Mouse (Mus musculus) embryonic fibroblast, embryonic 13.5 days (primary cell): Measurements from ENCODE around the gene Fgf18.

Experiments
- CTCF ChIP-seq: IDR thresholded peaks from 2 replicates; pipeline ENCODE4 v1.5.1; 2011; ENCODE audit warnings: mild to moderate bottlenecking, control low read depth, low read length, moderate library complexity, borderline replicate concordance; ENCODE audit not compliant: insufficient read depth
- POLR2A ChIP-seq: IDR thresholded peaks from 2 replicates; pipeline ENCODE4 v1.6.1; 2011; ENCODE audit warnings: low read depth, mild to moderate bottlenecking, control low read depth, low read length, moderate library complexity

DNA sequence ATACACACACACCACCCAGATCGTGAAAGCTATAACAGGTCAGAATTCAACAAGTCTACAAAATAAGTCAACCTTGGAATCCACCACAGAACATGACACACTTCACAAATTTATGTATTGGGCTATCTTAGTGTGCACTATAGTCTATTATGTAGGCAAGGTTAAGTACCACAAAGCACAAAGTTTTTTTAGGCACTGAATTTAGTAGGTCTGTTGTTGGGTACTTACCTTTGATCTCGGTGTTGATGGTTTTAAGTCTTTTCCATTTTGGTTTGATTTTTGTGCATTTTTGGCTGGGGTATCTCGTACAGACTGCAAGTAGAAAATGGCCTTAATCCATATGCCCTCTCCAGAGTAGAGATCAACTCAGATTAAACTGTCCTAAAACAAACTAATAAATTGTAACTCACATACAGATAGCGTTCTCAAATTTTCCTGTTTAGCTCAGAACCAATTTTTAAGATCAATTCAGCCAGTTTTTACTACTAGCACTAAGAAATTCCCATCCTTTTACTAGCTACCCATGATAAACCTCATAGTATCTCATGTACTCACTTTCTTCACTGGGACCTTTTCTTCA, 9.3 kb upstream of the Fgf18 start:
- TF ChIP-seq CTCF: no peak
- TF ChIP-seq POLR2A: no peak
